Mouse (Mus musculus): Measurements from ENCODE around the gene C1qtnf2. TPM values are rescaled to one million over a fixed set of nuclear protein-coding genes. Genes with fewer than 3 reads are reported as not detected.

Gene C1qtnf2
- polyA plus RNA-seq (2015; fragmentation: Nextera tagmentation; extraction: Ambion mirVana) = 14.9 and 19.8 TPM in 2 replicates

- Histone ChIP-seq H3K36me3 (no peaks in the 10 kb centered on the region), H3K27me3 (no peaks in the 10 kb centered on the region), H3K4me2 (peak within 1 kb of the TSS; percentile 62), H3K9me3 (replicated peaks) (no peaks in the 10 kb centered on the region), H3K4me1 (peaks cover 33% of the 10 kb centered on the region), H3K4me3 (replicated peaks) (peak within 1 kb of the TSS; percentile 36), H3K27ac (no peak within 1 kb of the TSS), H3K9ac (0 out of 2 replicates have a peak within 1 kb of the TSS, but pooled peaks have one; percentile 7)
- peak; percentile 75 for ATAC-seq (replicated peaks; ENCODE audit: low FRiP score)
- 6% methylated on average over 24 of the region's 24 CpGs for WGBS
Observed at GRCm38 (mm10) chr11:43474225-43474774, at the start of gene C1qtnf2. Gene C1qtnf2, plus strand, starts transcription at chr11:43474276.

DNA sequence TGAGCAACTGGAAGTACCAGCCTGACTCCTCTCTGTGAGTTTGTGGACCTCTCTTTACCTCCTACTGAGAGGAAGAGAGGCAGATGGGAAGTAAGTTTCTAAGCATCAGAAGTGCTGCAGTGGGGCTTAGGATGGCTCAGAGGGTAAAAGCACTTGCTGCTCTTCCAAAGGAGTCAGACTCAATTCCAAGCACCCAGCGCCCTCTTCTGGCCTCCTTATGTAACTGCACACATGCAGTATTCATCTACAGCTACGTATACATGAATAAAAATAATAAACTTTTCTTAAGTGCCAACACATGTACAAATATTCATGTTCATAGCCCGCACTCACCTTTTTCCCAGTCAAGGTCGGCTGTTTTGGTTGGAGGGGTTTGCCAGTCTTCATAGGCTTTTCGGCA, 49.7 kb upstream of the C1qtnf2 start:
- ATAC-seq (replicated peaks; ENCODE audit: low FRiP score) = no peak
- Histone ChIP-seq H3K36me3 (peaks cover 25% of the 10 kb centered on the region), H3K9me3 (replicated peaks) (no peaks in the 10 kb centered on the region; the same call in 1 of the 2 replicates), H3K9ac (no peak overlapping the region), H3K27me3 (no peaks in the 10 kb centered on the region), H3K4me1 (peaks cover 12% of the 10 kb centered on the region), H3K27ac (no peak overlapping the region), H3K4me2 (no peak overlapping the region), H3K4me3 (replicated peaks) (no peak overlapping the region)
- WGBS = 82% methylated on average over 5 of the region's 5 CpGs

DNA sequence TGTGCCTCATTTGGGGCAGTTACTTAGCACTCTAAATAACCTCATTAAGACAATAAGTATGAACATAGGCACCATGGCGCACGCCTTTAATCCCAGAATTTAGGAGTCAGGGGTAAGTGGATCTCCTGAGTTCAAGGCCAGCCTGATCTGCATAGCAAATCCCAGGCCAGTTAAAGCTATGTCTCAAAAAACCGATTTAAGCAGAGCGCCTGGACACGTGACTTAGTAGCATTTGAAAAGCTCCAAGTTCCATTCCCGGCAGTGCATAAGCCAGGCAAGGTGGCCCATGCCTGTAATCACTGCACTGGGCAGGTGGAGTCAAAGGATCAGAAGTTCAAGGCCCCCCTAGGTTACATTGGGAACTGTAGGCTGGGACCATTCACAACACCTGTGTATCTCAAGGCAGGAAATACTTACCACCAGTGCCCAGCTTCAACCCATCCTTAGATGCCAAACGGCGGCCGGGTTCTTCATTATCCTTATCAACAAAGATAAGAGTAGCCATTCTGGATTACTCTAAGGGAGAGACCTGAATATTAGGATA, 48.8 kb upstream of the C1qtnf2 start:
- Histone ChIP-seq H3K9me3 (replicated peaks) (no peaks in the 10 kb centered on the region; the same call in 1 of the 2 replicates), H3K27ac (no peak overlapping the region), H3K36me3 (peaks cover 25% of the 10 kb centered on the region), H3K27me3 (no peaks in the 10 kb centered on the region), H3K4me1 (peaks cover 12% of the 10 kb centered on the region), H3K4me2 (peak overlapping the region; percentile 61), H3K4me3 (replicated peaks) (peak overlapping the region; percentile 65), H3K9ac (0 out of 2 replicates have a peak overlapping the region, but pooled peaks have one; percentile 54)
- peak; percentile 44 for ATAC-seq (replicated peaks; ENCODE audit: low FRiP score)
- 91% methylated on average over 9 of the region's 9 CpGs for WGBS

DNA sequence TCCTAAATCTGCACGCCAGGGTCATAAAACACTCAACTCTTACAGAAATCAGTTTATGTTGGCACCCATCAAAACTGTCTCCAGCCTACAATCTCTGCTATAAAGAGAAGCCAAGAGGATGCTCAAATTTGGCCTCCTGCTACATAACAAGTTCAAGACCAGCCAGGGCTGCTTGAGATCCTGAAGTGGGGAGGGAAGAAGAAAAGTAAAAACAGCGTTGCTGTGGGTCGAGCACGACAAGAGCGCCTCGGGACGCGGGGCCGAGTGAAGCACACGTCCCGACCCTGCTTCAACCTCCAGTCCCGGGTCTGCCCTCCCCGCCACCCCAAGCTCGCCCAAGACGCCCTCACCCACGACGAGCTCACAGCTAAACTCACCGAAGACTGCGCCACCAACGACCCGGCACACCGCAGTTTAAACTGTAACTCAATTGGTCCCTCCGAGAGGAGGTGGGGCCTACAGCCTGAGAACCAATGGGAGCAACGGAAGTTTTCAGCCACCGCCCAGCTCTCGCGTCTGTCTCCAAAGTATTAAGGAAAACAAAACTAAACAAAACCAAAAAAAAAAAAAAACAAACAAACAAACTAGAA, 48.2 kb upstream of the C1qtnf2 start, which contains the start of gene Pttg1:
Gene Pttg1 (minus strand): TSS at position 428 of the 590 bp plus-strand sequence.
- H3K9me3 ChIP-seq (replicated peaks) = no peaks in the 10 kb centered on the region; the same call in 1 of the 2 replicates
- peak within 1 kb of the TSS; percentile 65 for H3K4me3 ChIP-seq (replicated peaks)
- H3K27me3 ChIP-seq = no peaks in the 10 kb centered on the region
- H3K4me2 ChIP-seq = peak within 1 kb of the TSS; percentile 61
- peaks cover 25% of the 10 kb centered on the region for H3K36me3 ChIP-seq
- peaks cover 12% of the 10 kb centered on the region for H3K4me1 ChIP-seq
- H3K27ac ChIP-seq = peak within 1 kb of the TSS; percentile 71
- ATAC-seq (replicated peaks; ENCODE audit: low FRiP score) = peak; percentile 96
- H3K9ac ChIP-seq = peak within 1 kb of the TSS; percentile 54
- WGBS = 2% methylated on average over 27 of the region's 27 CpGs

GRCm38 (mm10) chr11:43426414-43426884, 47.6 kb upstream of the C1qtnf2 start:
- Histone ChIP-seq H3K4me3 (replicated peaks) (peak overlapping the region; percentile 65), H3K4me1 (peaks cover 12% of the 10 kb centered on the region), H3K27me3 (no peaks in the 10 kb centered on the region), H3K27ac (peak overlapping the region; percentile 71), H3K36me3 (peaks cover 21% of the 10 kb centered on the region), H3K9me3 (replicated peaks) (no peaks in the 10 kb centered on the region; the same call in 1 of the 2 replicates), H3K4me2 (peak overlapping the region; percentile 61), H3K9ac (peak overlapping the region; percentile 54; the same call in 1 of the 2 replicates)
- ATAC-seq (replicated peaks; ENCODE audit: low FRiP score) = peak; percentile 46
- 17% methylated on average over 7 of the region's 7 CpGs for WGBS

DNA sequence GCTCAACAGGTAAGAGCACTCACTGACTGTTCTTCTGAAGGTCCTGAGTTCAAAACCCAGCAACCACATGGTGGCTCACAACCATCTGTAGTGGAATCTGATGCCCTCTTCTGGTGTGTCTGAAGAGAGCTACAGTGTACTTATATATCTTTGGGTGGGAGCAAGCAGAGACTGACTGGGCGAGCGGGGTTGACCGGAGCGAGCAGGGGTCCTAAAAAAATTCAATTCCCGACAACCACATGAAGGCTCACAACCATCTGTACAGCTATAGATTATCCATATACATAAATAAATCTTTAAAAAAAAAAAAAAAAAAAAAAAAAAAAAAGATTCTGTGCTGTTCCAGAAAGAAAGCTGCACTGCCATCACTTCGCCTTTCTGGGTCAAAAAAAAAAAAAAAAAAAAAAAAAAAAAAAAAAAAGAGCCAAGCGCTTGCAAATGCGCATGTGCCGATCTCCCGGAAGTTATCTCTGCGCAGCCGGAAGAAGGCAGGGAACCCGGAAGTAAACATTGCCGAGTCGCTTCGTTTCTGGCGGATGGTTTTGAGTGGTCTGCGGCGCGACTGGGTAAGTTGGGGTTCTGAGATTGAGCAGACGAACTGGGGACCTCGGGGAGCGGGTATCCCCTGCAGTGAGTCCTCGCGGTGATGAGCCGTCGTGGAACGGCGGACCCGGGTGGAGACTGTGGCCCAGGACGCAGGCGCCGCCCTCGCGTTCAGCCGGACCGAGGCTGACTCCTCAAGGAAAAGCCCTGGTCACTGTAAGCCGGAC, 40.6 kb upstream of the C1qtnf2 start, which contains the start of gene Slu7:
Gene Slu7 (plus strand): TSS at position 491 of the 770 bp plus-strand sequence.
- WGBS = 6% methylated on average over 37 of the region's 38 CpGs
- Histone ChIP-seq H3K4me2 (peak within 1 kb of the TSS; percentile 68), H3K9ac (peak within 1 kb of the TSS; percentile 71), H3K9me3 (replicated peaks) (no peaks in the 10 kb centered on the region; the same call in 1 of the 2 replicates), H3K36me3 (peaks cover 15% of the 10 kb centered on the region), H3K4me3 (replicated peaks) (peak within 1 kb of the TSS; percentile 95), H3K4me1 (peaks cover 9% of the 10 kb centered on the region), H3K27me3 (no peaks in the 10 kb centered on the region), H3K27ac (peak within 1 kb of the TSS; percentile 62)
- ATAC-seq (replicated peaks; ENCODE audit: low FRiP score) = peak; percentile 91

DNA sequence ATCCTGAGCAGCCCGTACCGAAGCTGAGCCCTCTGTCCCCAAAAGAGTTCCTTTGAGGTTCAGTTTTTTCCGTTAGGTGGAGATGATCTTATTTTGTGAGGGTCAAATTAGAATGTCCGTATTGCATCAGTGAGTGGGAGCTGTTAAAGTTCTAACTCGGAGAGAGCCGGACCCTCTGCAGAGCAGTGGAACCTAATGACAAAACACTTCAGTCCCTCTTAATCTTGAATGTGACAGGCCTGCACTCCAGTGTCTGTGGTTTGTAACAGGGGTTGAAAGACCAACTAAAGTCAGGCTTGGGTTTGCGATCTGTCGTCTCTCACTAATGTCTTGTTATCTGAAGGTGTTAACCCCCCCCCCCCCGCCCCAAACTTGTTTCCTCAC, 40.1 kb upstream of the C1qtnf2 start:
- peak overlapping the region; percentile 62 for H3K27ac ChIP-seq
- no peaks in the 10 kb centered on the region for H3K27me3 ChIP-seq
- WGBS = under 1% methylated on average over 9 of the region's 9 CpGs
- H3K4me1 ChIP-seq = peaks cover 9% of the 10 kb centered on the region
- H3K4me2 ChIP-seq = peak overlapping the region; percentile 68
- peak; percentile 40 for ATAC-seq (replicated peaks; ENCODE audit: low FRiP score)
- H3K9ac ChIP-seq = peak overlapping the region; percentile 71
- H3K4me3 ChIP-seq (replicated peaks) = peak overlapping the region; percentile 95
- peaks cover 20% of the 10 kb centered on the region for H3K36me3 ChIP-seq
- H3K9me3 ChIP-seq (replicated peaks) = no peaks in the 10 kb centered on the region

- Histone ChIP-seq H3K4me2 (no peak overlapping the region), H3K9me3 (replicated peaks) (no peaks in the 10 kb centered on the region), H3K9ac (no peak overlapping the region), H3K27me3 (no peaks in the 10 kb centered on the region), H3K4me3 (replicated peaks) (no peak overlapping the region), H3K36me3 (peaks cover 91% of the 10 kb centered on the region), H3K4me1 (no peaks in the 10 kb centered on the region), H3K27ac (no peak overlapping the region)
- ATAC-seq (replicated peaks; ENCODE audit: low FRiP score) = no peak
- WGBS = 94% methylated on average over 10 of the region's 10 CpGs
Observed at GRCm38 (mm10) chr11:43441121-43441520, 33.0 kb upstream of the C1qtnf2 start.

DNA sequence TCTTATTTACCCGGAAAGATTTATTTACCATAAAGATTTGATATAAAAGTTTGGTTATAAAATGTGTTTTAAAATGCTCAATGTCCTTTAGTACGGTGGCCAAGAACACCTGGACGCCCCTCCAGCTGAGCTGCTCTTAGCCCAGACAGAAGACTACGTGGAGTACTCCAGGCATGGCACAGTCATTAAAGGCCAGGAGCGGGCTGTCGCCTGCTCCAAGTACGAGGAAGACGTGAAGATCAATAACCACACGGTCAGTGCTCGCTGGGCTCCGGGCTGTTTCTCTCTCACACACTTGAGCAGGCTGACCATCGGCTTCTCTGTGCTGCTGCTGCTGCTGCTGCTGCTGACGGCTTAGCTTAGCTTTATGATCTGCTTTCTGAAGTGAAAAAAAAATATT, 30.9 kb upstream of the C1qtnf2 start:
- H3K9ac ChIP-seq = no peak overlapping the region
- no peaks in the 10 kb centered on the region for H3K27me3 ChIP-seq
- H3K36me3 ChIP-seq = peaks cover 99% of the 10 kb centered on the region
- no peak for ATAC-seq (replicated peaks; ENCODE audit: low FRiP score)
- no peak overlapping the region for H3K4me2 ChIP-seq
- H3K27ac ChIP-seq = no peak overlapping the region
- H3K4me1 ChIP-seq = no peaks in the 10 kb centered on the region
- H3K9me3 ChIP-seq (replicated peaks) = no peaks in the 10 kb centered on the region
- H3K4me3 ChIP-seq (replicated peaks) = no peak overlapping the region
- WGBS = 95% methylated on average over 13 of the region's 13 CpGs

- Histone ChIP-seq H3K4me2 (no peak overlapping the region), H3K9ac (no peak overlapping the region), H3K27me3 (no peaks in the 10 kb centered on the region), H3K4me3 (replicated peaks) (no peak overlapping the region), H3K36me3 (peaks cover 31% of the 10 kb centered on the region), H3K4me1 (no peaks in the 10 kb centered on the region), H3K9me3 (replicated peaks) (no peaks in the 10 kb centered on the region), H3K27ac (no peak overlapping the region)
- ATAC-seq (replicated peaks; ENCODE audit: low FRiP score) = no peak
- 87% methylated on average over 2 of the region's 2 CpGs for WGBS
Observed at GRCm38 (mm10) chr11:43449916-43450315, 24.2 kb upstream of the C1qtnf2 start.

GRCm38 (mm10) chr11:43451322-43451721, 22.8 kb upstream of the C1qtnf2 start:
- Histone ChIP-seq H3K9me3 (replicated peaks) (no peaks in the 10 kb centered on the region), H3K27ac (no peak overlapping the region), H3K4me2 (no peak overlapping the region), H3K27me3 (no peaks in the 10 kb centered on the region), H3K4me3 (replicated peaks) (no peak overlapping the region), H3K4me1 (no peaks in the 10 kb centered on the region), H3K36me3 (peaks cover 17% of the 10 kb centered on the region), H3K9ac (no peak overlapping the region)
- 64% methylated on average over 4 of the region's 4 CpGs for WGBS
- ATAC-seq (replicated peaks; ENCODE audit: low FRiP score) = no peak
